Mouse (Mus musculus) CH12.LX (cell line): Measurements from ENCODE around the gene Hist1h1c. TPM values are rescaled to one million over a fixed set of nuclear protein-coding genes. Genes with fewer than 3 reads are reported as not detected.

Experiments used
- DNase-seq: peaks from one replicate; pipeline ENCODE4 v3.0.0-alpha.2; 2013; ENCODE audit errors: extremely low read depth
- H3K27ac ChIP-seq: 2 replicates; pipeline ENCODE4 v1.5.1; 2012; ENCODE audit warnings: low read depth, mild to moderate bottlenecking, control low read depth, moderate library complexity; ENCODE audit not compliant: insufficient read depth
- H3K27me3 ChIP-seq: replicated peaks from 2 replicates; pipeline ENCODE3; 2012; ENCODE audit warnings: inconsistent platforms
- H3K36me3 ChIP-seq, 2 experiments: replicated peaks in 1 of 2; 2 replicates each; pipeline versions ENCODE3 to v1.6.1; 2012; ENCODE audit warnings: inconsistent platforms in 1 of 2, low read length in 1 of 2, mild to moderate bottlenecking in 1 of 2, mixed read lengths in 1 of 2, moderate library complexity in 1 of 2; ENCODE audit not compliant: control insufficient read depth in 1 of 2, insufficient read depth in 1 of 2
- H3K4me1 ChIP-seq, 2 experiments: 2 replicates each; pipeline ENCODE4 v1.6.1; 2012; ENCODE audit warnings: inconsistent platforms in 1 of 2, moderate library complexity in 1 of 2; ENCODE audit not compliant: insufficient read depth in 2 of 2, control insufficient read depth in 1 of 2
- H3K4me2 ChIP-seq: 2 replicates; pipeline ENCODE4 v1.6.1; 2012; ENCODE audit warnings: low read depth, mild to moderate bottlenecking, control low read depth; ENCODE audit not compliant: poor library complexity, insufficient read depth, severe bottlenecking
- H3K4me3 ChIP-seq, 3 experiments: fragments of 150-350 bp in 1 of 3; sonication (generic) in 1 of 3; replicated peaks in 1 of 3; 2 replicates each; pipeline versions ENCODE3 to v1.5.1; 2011 to 2012; ENCODE audit warnings: low read depth in 2 of 3, low read length in 2 of 3, mild to moderate bottlenecking in 2 of 3, moderate library complexity in 2 of 3, control low read depth in 1 of 3, improper control_type of control experiment in 1 of 3, inconsistent platforms in 1 of 3, mixed read lengths in 1 of 3; ENCODE audit not compliant: poor library complexity in 1 of 3
- H3K79me2 ChIP-seq: replicated peaks from 2 replicates; pipeline ENCODE4 v1.6.1; 2012; ENCODE audit warnings: mild to moderate bottlenecking, moderate library complexity; ENCODE audit not compliant: control insufficient read depth, poor library complexity, insufficient read depth, severe bottlenecking; ENCODE audit errors: extremely low read depth
- H3K9ac ChIP-seq: 2 replicates; pipeline ENCODE4 v1.6.1; 2012; ENCODE audit warnings: low read depth, mild to moderate bottlenecking, control low read depth, moderate library complexity; ENCODE audit not compliant: insufficient read depth
- H3K9me3 ChIP-seq: replicated peaks from 2 replicates; pipeline ENCODE3; 2012; ENCODE audit warnings: low read length, inconsistent platforms, mixed read lengths
- BHLHE40 ChIP-seq: IDR thresholded peaks from 2 replicates; pipeline ENCODE4 v1.6.1; 2011; ENCODE audit warnings: mild to moderate bottlenecking, low read depth, low read length, improper control_type of control experiment
- CTCF ChIP-seq, 2 experiments: IDR thresholded peaks in 1 of 2; conservative IDR thresholded peaks in 1 of 2; 2 replicates each; pipeline ENCODE4 v1.5.1; 2011 to 2012; ENCODE audit warnings: low read depth in 2 of 2, low read length in 2 of 2, improper control_type of control experiment in 1 of 2, inconsistent platforms in 1 of 2, mild to moderate bottlenecking in 1 of 2, moderate library complexity in 1 of 2
- ELF1 ChIP-seq: IDR thresholded peaks from 2 replicates; pipeline ENCODE4 v1.6.1; 2014; ENCODE audit warnings: low read depth, mild to moderate bottlenecking, inconsistent platforms, low read length, improper control_type of control experiment
- HCFC1 ChIP-seq: IDR thresholded peaks from 2 replicates; pipeline ENCODE4 v1.6.1; 2012; ENCODE audit warnings: low read depth, mild to moderate bottlenecking, inconsistent platforms, low read length, improper control_type of control experiment
- IRF4 ChIP-seq: IDR thresholded peaks from 2 replicates; pipeline ENCODE4 v1.6.1; 2014; ENCODE audit warnings: low read depth, mild to moderate bottlenecking, inconsistent platforms, low read length, improper control_type of control experiment
- JUN ChIP-seq: IDR thresholded peaks from 2 replicates; pipeline ENCODE4 v1.6.1; 2011; ENCODE audit warnings: low read depth, mild to moderate bottlenecking, low read length, improper control_type of control experiment, moderate library complexity; ENCODE audit not compliant: insufficient read depth
- JUND ChIP-seq: conservative IDR thresholded peaks from 2 replicates; pipeline ENCODE4 v1.6.1; 2011; ENCODE audit warnings: low read depth, low read length, improper control_type of control experiment
- MAFK ChIP-seq: IDR thresholded peaks from 2 replicates; pipeline ENCODE4 v1.6.1; 2011; ENCODE audit warnings: low read length, improper control_type of control experiment; ENCODE audit not compliant: insufficient replicate concordance
- MAX ChIP-seq: IDR thresholded peaks from 2 replicates; pipeline ENCODE4 v1.6.1; 2011; ENCODE audit warnings: low read length, improper control_type of control experiment
- MAZ ChIP-seq: IDR thresholded peaks from 2 replicates; pipeline ENCODE4 v1.6.1; 2012; ENCODE audit warnings: low read depth, mild to moderate bottlenecking, inconsistent platforms, low read length, improper control_type of control experiment, moderate library complexity
- MEF2A ChIP-seq: IDR thresholded peaks from 2 replicates; pipeline ENCODE4 v1.6.1; 2014; ENCODE audit warnings: low read depth, mild to moderate bottlenecking, inconsistent platforms, low read length, improper control_type of control experiment, borderline replicate concordance
- MYC ChIP-seq: IDR thresholded peaks from 2 replicates; pipeline ENCODE4 v1.6.1; 2011; ENCODE audit warnings: low read depth, mild to moderate bottlenecking, improper control_type of control experiment, low read length
- NELFE ChIP-seq: IDR thresholded peaks from 2 replicates; pipeline ENCODE4 v1.6.1; 2011; ENCODE audit warnings: low read depth, low read length, improper control_type of control experiment
- NRF1 ChIP-seq: IDR thresholded peaks from 2 replicates; pipeline ENCODE4 v1.6.1; 2014; ENCODE audit warnings: low read depth, mild to moderate bottlenecking, inconsistent platforms, low read length, improper control_type of control experiment, moderate library complexity
- POLR2A ChIP-seq: IDR thresholded peaks from 2 replicates; pipeline ENCODE4 v1.6.1; 2011; ENCODE audit warnings: low read depth, mild to moderate bottlenecking, improper control_type of control experiment, low read length
- RAD21 ChIP-seq: IDR thresholded peaks from 2 replicates; pipeline ENCODE4 v1.6.1; 2011; ENCODE audit warnings: low read depth, mild to moderate bottlenecking, low read length, improper control_type of control experiment, moderate library complexity
- SIN3A ChIP-seq: IDR thresholded peaks from 2 replicates; pipeline ENCODE4 v1.6.1; 2012; ENCODE audit warnings: low read length, improper control_type of control experiment, inconsistent platforms
- SMC3 ChIP-seq: IDR thresholded peaks from 2 replicates; pipeline ENCODE4 v1.6.1; 2011; ENCODE audit warnings: low read depth, low read length, improper control_type of control experiment
- TBP ChIP-seq: conservative IDR thresholded peaks from 2 replicates; pipeline ENCODE4 v1.6.1; 2011; ENCODE audit warnings: low read depth, low read length, improper control_type of control experiment
- TCF12 ChIP-seq: IDR thresholded peaks from 2 replicates; pipeline ENCODE4 v1.6.1; 2014; ENCODE audit warnings: low read depth, mild to moderate bottlenecking, inconsistent platforms, low read length, improper control_type of control experiment
- USF2 ChIP-seq: conservative IDR thresholded peaks from 2 replicates; pipeline ENCODE4 v1.6.1; 2011; ENCODE audit warnings: low read depth, low read length, improper control_type of control experiment
- ZC3H11A ChIP-seq: IDR thresholded peaks from 2 replicates; pipeline ENCODE4 v1.6.1; 2012; ENCODE audit warnings: low read depth, mild to moderate bottlenecking, inconsistent platforms, low read length, improper control_type of control experiment
- ZKSCAN1 ChIP-seq: IDR thresholded peaks from 2 replicates; pipeline ENCODE4 v1.6.1; 2012; ENCODE audit warnings: low read depth, inconsistent platforms, low read length, improper control_type of control experiment, borderline replicate concordance
- dilution Hi-C: fragments of 300-500 bp; cut with MboI; formaldehyde crosslinking; loops from 2 replicates; pipeline ENCODE4 v1.14.3; 2020; ENCODE audit warnings: low sequenced_read_pairs; ENCODE audit not compliant: extremely low pct_unique_long_range_greater_than_20kb, extremely low pct_ligation_motif_present
- in situ Hi-C: fragments of 300-500 bp; cut with MboI; formaldehyde crosslinking; loops from 3 replicates; pipeline ENCODE4 v1.14.3; 2019; ENCODE audit warnings: low sequenced_read_pairs, low pct_ligation_motif_present, low pct_unique_long_range_greater_than_20kb, mixed read lengths
- polyA plus RNA-seq: library from polyadenylated mRNA; unstranded; fragments of >175 nt; gene quantifications from 2 replicates; pipeline ENCODE4 v1.2.1, GENCODE M21; 2012; ENCODE audit warnings: low read depth; ENCODE audit not compliant: insufficient read length
- total RNA-seq, 2 experiments: library from RNA; depleted of rRNA; stranded (reverse); fragments of 300-350 nt in 1 of 2; fragments of >200 nt in 1 of 2; gene quantifications; 2 replicates each; pipeline ENCODE4 v1.2.3; 2012 to 2014

The Hist1h1c gene
- total and polyA plus RNA-seq, 3 experiments: 12.5 to 597 (median 22.8) TPM

- H3K4me1 ChIP-seq: peaks cover 6 to 68% of the 10 kb centered on the region in 2 experiments
- no peaks in the 10 kb centered on the region for H3K79me2 ChIP-seq
- dilution Hi-C loops (no loop called here), in situ Hi-C loops (loop anchor here (5.0 kb wide), 1 partner anchor 36 kb away; the partner anchor contains the start of gene Hist1h1c)
- H3K27ac ChIP-seq: peak overlapping the region; percentile 6; the same call in 1 of the 2 replicates
- TF ChIP-seq ELF1 (peak; percentile 36; the same call in 1 of the 2 replicates), BHLHE40 (peak; percentile 40; the same call in 1 of the 2 replicates), ZKSCAN1 (no peak), USF2 (no peak), TCF12 (peak; percentile 65), MYC (peak; percentile 55; the same call in 1 of the 2 replicates), SMC3 (peak; percentile 99), MAFK (no peak), IRF4 (peak; percentile 41; the same call in 1 of the 2 replicates), CTCF (conservative IDR thresholded peaks at IDR 0.05 in 1 of 2, IDR thresholded peaks at IDR 0.05 in 1 of 2; ENCODE audit: low read depth in 2 of 2, low read length in 2 of 2) (peak; percentile 45 to 97; a peak in 3 of 4 replicates), JUN (peak; percentile 22; the same call in 1 of the 2 replicates), JUND (peak; percentile 20; the same call in 1 of the 2 replicates), NRF1 (no peak), RAD21 (peak; percentile 98), NELFE (peak; percentile 55; the same call in 1 of the 2 replicates), POLR2A (peak; percentile 31; the same call in 1 of the 2 replicates), MAZ (0 out of 2 replicates have a peak, but pooled peaks have one; percentile 46), MAX (0 out of 2 replicates have a peak, but pooled peaks have one; percentile 21), HCFC1 (peak; percentile 10; the same call in 1 of the 2 replicates), MEF2A (0 out of 2 replicates have a peak, but pooled peaks have one; percentile 11), SIN3A (peak; percentile 77), TBP (no peak), ZC3H11A (peak; percentile 81)
- no peaks in the 10 kb centered on the region for H3K36me3 ChIP-seq
- DNase-seq: peak; percentile 90
- H3K9ac ChIP-seq: peak overlapping the region; percentile 55
- H3K4me2 ChIP-seq: peak overlapping the region; percentile 30; the same call in 1 of the 2 replicates
- no peak overlapping the region for H3K4me3 ChIP-seq
- no peaks in the 10 kb centered on the region for H3K27me3 ChIP-seq
- no peaks in the 10 kb centered on the region for H3K9me3 ChIP-seq
Observed at GRCm38 (mm10) chr13:23700786-23701520, 37.7 kb upstream of the Hist1h1c start.
